Mouse (Mus musculus) midbrain, embryonic 14.5 days (tissue): ENCODE data around the gene Fastk. TPM values are rescaled to one million over a fixed set of nuclear protein-coding genes. Genes with fewer than 3 reads are reported as not detected.

Experiments
- ATAC-seq: fragments of 200-750 bp; cut with Nextera tagmentation; 2 replicates; pipeline ENCODE4 v1.8.0; 2017; ENCODE audit warnings: moderate number of reproducible peaks, moderate library complexity; ENCODE audit not compliant: low FRiP score, low TSS enrichment
- DNase-seq: peaks from one replicate; pipeline ENCODE4 v3.0.0-alpha.2; 2015
- H3K27ac ChIP-seq: fragments of 300-500 bp; sonication (generic); replicated peaks from 2 replicates; pipeline ENCODE4 v1.5.1; 2014; ENCODE audit warnings: mild to moderate bottlenecking, low read depth, low read length, moderate library complexity
- H3K27me3 ChIP-seq: fragments of 300-500 bp; sonication (generic); 2 replicates; pipeline ENCODE4 v1.6.1; 2014; ENCODE audit warnings: low read length, control low read depth, mixed read lengths; ENCODE audit not compliant: control insufficient read depth, insufficient read depth
- H3K36me3 ChIP-seq: fragments of 300-500 bp; sonication (generic); 2 replicates; pipeline ENCODE4 v1.6.1; 2014; ENCODE audit warnings: low read length, control low read depth; ENCODE audit not compliant: control insufficient read depth, insufficient read depth
- H3K4me1 ChIP-seq: fragments of 300-500 bp; sonication (generic); 2 replicates; pipeline ENCODE4 v1.6.1; 2014; ENCODE audit warnings: mild to moderate bottlenecking, antibody characterized with exemption, low read length, control low read depth; ENCODE audit not compliant: control insufficient read depth, insufficient read depth
- H3K4me2 ChIP-seq: fragments of 300-500 bp; sonication (generic); 2 replicates; pipeline ENCODE4 v1.6.1; 2014; ENCODE audit warnings: mild to moderate bottlenecking, low read length, moderate library complexity
- H3K4me3 ChIP-seq: fragments of 300-500 bp; sonication (generic); replicated peaks from 2 replicates; pipeline ENCODE4 v1.5.1; 2014; ENCODE audit warnings: low read depth, low read length
- H3K9ac ChIP-seq: fragments of 300-500 bp; sonication (generic); replicated peaks from 2 replicates; pipeline ENCODE4 v1.6.1; 2014; ENCODE audit warnings: mild to moderate bottlenecking, low read length, moderate library complexity
- H3K9me3 ChIP-seq: fragments of 300-500 bp; sonication (generic); 2 replicates; pipeline ENCODE4 v1.6.1; 2016; ENCODE audit warnings: low read length, control low read depth, mixed read lengths; ENCODE audit not compliant: control insufficient read depth
- WGBS: fragments of 180-500 bp; shearing (Covaris S2); extraction: QIAGEN DNeasy Blood & Tissue Kit; methylation state at CpG from one replicate; pipeline ENCODE4 v1.1.7; 2014; 5-methylcytosine and 5-hydroxymethylcytosine counted together
- polyA plus RNA-seq: library from polyadenylated mRNA; unstranded; fragments of >200 nt; fragmentation: Nextera tagmentation; extraction: Ambion mirVana; gene quantifications from 2 replicates; pipeline ENCODE4 v1.2.1, GENCODE M21; 2014

The Fastk gene
- polyA plus RNA-seq, 1 experiment from 2014 or later = 91.8 TPM

DNA sequence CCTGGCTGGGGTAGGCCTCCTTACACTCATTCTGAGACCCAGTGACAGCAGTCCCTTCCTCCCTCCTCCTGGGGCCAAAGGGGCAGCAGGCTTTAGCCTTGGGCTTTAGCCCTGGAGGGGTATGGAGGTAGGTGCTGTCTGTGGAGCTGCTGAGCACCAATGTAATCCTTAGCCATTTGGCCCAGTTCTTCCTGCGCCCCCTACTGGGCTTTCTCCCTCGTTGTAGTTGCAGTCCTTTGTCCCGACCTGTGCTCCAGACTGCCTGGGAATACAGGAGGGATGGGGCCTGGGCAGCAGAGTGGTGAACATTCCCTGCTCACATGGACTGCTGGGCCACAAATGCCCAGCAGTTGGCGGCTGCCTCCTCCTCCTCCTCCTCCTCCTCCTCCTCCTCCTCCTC, 36.6 kb upstream of the Fastk start:
- DNase-seq = peak; percentile 90
- peaks cover 26% of the 10 kb centered on the region for H3K4me1 ChIP-seq
- no peaks in the 10 kb centered on the region for H3K9me3 ChIP-seq
- H3K27me3 ChIP-seq = no peaks in the 10 kb centered on the region
- peak overlapping the region; percentile 34 for H3K9ac ChIP-seq
- no peak overlapping the region for H3K4me2 ChIP-seq
- H3K27ac ChIP-seq = peak overlapping the region; percentile 55
- H3K4me3 ChIP-seq = no peak overlapping the region
- ATAC-seq = peak; percentile 36; the same call in 1 of the 2 replicates
- WGBS = 2% methylated on average over 4 of the region's 4 CpGs
- peaks cover 77% of the 10 kb centered on the region for H3K36me3 ChIP-seq

DNA sequence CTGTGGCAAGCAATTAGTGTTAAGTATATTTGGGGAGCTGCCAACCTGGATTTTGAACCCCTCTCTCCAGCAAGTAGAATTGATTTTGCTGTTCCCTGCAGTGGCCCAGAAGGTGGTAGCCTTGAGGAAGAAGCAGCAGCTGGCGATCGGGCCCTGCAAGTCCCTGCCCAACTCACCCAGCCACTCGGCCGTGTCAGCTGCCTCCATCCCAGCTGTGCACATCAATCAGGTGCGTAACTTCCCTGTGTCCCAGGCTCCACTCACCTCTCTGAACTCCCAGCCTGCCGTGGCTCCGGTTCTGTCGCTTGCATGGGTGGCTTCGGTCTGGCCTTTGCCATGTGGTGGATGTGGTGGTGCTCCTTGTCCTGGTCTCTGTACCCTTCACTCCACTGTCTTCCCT, 32.8 kb upstream of the Fastk start:
- 88% methylated on average over 9 of the region's 9 CpGs for WGBS
- ATAC-seq (no peak), DNase-seq (no peak)
- no peak overlapping the region for H3K9ac ChIP-seq
- H3K27me3 ChIP-seq = peaks cover 19% of the 10 kb centered on the region; the same call in 1 of the 2 replicates
- no peak overlapping the region for H3K4me3 ChIP-seq
- H3K4me2 ChIP-seq = no peak overlapping the region
- peaks cover 28% of the 10 kb centered on the region for H3K4me1 ChIP-seq
- no peaks in the 10 kb centered on the region for H3K9me3 ChIP-seq
- no peak overlapping the region for H3K27ac ChIP-seq
- H3K36me3 ChIP-seq = peaks cover 64% of the 10 kb centered on the region

DNA sequence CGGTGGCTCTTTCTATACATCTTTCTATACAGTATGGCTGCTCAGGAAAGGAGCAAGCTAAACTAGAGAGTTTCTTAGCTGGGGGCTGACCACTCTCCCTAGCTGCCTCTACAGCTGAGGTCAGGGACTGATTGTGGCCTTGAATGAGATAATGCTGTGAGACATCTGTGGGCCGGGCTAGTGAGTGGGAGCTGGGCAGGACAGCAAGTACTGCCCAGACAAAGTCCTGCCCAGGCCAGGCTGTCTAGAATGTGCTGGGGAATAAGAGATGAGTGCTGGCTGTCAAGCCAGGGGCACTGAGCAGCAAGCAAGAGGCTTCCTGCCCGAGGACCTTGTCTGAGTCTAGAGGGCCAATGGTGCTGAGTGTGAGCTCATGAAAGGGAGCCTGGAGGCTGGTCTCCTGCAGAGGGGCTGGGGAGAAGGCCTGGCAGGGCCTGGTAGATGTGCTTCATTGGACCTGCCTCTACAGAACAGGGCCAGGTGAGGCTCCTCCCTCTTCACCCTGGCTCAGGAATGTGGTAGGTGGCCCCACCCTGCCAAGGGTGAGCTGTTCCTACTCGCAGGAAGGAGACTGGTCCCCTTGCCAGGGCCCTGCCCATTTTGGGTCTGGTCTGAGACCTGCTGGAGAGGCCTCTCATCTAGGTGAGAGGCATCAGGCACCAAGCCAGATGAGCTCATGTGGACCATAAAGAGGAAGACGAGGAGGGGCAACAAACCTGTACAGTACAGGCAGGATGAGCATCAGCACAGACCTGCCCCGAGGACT, 30.6 kb upstream of the Fastk start:
- Histone ChIP-seq H3K27ac (no peak overlapping the region), H3K9me3 (no peaks in the 10 kb centered on the region), H3K9ac (no peak overlapping the region), H3K4me2 (peak overlapping the region; percentile 61; the same call in 1 of the 2 replicates), H3K4me1 (peaks cover 15% of the 10 kb centered on the region), H3K27me3 (peaks cover 19% of the 10 kb centered on the region; the same call in 1 of the 2 replicates), H3K4me3 (no peak overlapping the region; the same call in 1 of the 2 replicates), H3K36me3 (peaks cover 46% of the 10 kb centered on the region)
- DNase-seq (no peak), ATAC-seq (no peak)
- 82% methylated on average over 6 of the region's 6 CpGs for WGBS

DNA sequence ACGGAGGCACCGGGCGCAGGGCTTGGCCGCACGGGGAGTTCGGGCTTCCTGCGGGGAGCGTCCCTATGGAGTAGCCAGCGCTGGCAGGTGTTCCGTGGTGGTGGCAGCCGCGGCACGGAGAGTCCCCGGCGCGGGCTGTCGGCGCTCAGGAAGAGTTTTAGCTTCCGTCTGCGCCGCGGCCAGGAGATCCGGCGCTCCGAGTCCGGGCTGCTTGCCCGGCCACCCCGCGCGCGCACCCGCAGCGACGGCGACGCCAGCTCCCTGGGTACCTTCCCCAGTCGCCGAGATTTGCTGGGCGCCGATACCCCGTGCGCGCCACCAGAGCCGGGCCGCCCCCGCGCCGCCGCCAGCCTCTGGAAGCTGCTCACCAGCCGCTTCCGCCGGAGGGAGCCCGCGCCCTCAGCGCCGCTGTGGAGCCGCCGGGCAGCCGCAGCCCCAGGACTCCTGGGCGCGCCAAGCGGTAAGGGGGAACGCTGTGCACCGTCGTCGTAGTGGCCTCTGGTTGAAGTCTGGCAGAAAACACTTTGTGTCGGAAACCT, 29.7 kb upstream of the Fastk start:
- Histone ChIP-seq H3K27me3 (peaks cover 19% of the 10 kb centered on the region; the same call in 1 of the 2 replicates), H3K9me3 (no peaks in the 10 kb centered on the region), H3K4me2 (peak overlapping the region; percentile 61), H3K36me3 (peaks cover 37% of the 10 kb centered on the region), H3K9ac (peak overlapping the region; percentile 43), H3K4me1 (peaks cover 15% of the 10 kb centered on the region), H3K4me3 (peak overlapping the region; percentile 28), H3K27ac (no peak overlapping the region)
- DNase-seq (peak; percentile 63), ATAC-seq (no peak; the same call in 1 of the 2 replicates)
- 2% methylated on average over 66 of the region's 67 CpGs for WGBS

DNA sequence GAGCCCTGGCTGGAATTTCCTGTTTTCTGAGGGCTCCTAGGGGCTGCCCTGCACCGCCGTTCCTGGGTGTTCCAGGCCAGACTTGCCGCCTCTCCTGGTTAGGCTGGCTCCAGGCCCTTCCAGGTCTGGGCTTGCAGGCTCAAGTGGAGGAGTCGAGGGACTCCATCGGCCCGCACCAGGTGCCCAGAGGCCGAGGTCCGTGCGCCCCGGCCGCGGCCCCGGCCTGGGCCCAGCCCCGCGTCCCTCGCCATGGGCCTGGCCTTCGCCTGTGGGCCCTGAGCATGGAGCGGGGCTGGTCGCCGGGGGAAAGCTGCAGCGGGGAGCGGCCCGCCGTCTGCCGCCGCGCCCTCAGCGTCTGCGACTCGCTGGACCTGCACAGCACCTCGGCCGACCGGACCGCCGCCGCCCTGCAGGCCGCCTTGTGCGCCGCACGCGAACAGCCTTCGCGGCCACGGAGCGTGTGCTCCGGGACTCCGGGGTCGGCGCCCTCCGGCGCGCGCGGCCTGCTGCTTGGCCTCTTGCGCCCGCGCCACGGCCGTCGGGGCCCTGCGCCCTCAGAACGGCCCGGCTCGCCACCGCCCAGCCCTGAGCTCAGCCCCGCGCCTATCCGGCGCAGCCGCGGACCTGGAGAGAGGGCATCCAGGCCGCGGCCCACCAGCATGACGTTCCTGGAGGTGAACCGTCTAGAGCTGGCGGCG, 29.1 kb upstream of the Fastk start:
- WGBS = 4% methylated on average over 74 of the region's 77 CpGs
- H3K9ac ChIP-seq = peak overlapping the region; percentile 43
- H3K9me3 ChIP-seq = no peaks in the 10 kb centered on the region
- ATAC-seq (no peak; the same call in 1 of the 2 replicates), DNase-seq (no peak)
- peaks cover 31% of the 10 kb centered on the region for H3K36me3 ChIP-seq
- H3K4me1 ChIP-seq = peaks cover 15% of the 10 kb centered on the region
- no peak overlapping the region for H3K27ac ChIP-seq
- peaks cover 19% of the 10 kb centered on the region; the same call in 1 of the 2 replicates for H3K27me3 ChIP-seq
- H3K4me2 ChIP-seq = peak overlapping the region; percentile 61
- peak overlapping the region; percentile 28 for H3K4me3 ChIP-seq

DNA sequence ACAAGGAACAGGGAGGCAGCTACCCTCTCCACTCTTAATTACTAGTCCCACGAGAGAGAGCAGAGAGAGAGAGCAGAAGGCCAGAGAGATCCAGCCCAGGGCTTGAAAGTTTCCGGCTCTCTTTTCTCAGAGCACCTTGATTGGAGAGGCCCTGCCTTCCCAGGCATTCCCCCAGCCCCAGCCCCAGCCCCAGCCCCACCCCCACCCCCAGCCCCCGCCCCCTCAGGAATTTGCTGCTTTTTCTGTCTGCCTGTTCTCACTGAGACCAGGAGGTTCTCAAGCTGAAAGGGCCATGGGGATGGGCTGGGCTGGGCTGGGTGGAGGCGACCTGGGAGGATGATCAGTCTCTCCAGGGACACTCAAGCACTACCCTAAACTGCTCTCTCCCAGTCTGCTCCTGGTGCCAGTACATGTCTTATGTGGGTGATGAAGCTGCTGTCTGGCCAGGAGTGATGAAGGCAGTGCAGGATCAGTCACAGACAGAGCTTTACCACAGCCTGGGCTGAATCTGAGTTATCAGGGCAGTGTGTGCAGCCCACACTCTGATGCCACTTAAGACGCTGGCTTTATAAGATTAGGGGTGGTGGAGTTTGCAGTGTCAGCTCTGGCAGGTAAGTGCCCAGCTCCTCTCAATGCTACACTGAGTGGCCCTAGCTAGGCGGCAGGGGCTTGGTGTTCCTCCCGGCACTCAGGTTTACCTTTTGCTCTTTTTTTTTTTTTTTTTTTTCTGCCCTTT, 28.0 kb upstream of the Fastk start:
- Histone ChIP-seq H3K27ac (no peak overlapping the region), H3K4me2 (no peak overlapping the region), H3K4me1 (peaks cover 15% of the 10 kb centered on the region), H3K9me3 (no peaks in the 10 kb centered on the region), H3K4me3 (no peak overlapping the region), H3K36me3 (peaks cover 20% of the 10 kb centered on the region), H3K9ac (no peak overlapping the region), H3K27me3 (peaks cover 19% of the 10 kb centered on the region; the same call in 1 of the 2 replicates)
- WGBS = 27% methylated on average over 7 of the region's 7 CpGs
- no peak for DNase-seq
- ATAC-seq = no peak

DNA sequence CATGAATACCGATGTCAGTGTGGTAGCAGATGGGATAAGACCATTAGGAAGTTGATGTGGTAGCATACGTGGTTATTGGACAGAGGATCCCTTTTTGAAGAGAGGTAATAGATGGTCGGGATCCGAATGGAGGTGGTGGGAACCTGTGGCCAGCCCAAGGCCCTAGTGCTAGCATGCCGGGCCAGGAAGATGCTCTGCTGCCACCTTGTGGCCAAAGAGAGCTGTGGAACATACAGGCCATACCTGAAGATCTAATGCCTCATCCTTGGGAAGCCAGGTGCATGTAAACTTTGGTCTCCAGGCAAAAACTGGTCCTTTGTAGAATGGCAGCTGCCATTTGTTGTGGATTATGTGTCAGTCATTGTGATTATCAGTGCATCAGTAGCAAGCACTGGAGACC, 25.5 kb upstream of the Fastk start:
- Histone ChIP-seq H3K27me3 (peaks cover 19% of the 10 kb centered on the region; the same call in 1 of the 2 replicates), H3K27ac (no peak overlapping the region), H3K4me2 (no peak overlapping the region), H3K36me3 (no peaks in the 10 kb centered on the region), H3K4me1 (peaks cover 23% of the 10 kb centered on the region), H3K4me3 (no peak overlapping the region), H3K9ac (no peak overlapping the region), H3K9me3 (no peaks in the 10 kb centered on the region)
- ATAC-seq = peak; percentile 59; the same call in 1 of the 2 replicates
- WGBS = 9% methylated on average over 5 of the region's 5 CpGs
- DNase-seq = peak; percentile 93

DNA sequence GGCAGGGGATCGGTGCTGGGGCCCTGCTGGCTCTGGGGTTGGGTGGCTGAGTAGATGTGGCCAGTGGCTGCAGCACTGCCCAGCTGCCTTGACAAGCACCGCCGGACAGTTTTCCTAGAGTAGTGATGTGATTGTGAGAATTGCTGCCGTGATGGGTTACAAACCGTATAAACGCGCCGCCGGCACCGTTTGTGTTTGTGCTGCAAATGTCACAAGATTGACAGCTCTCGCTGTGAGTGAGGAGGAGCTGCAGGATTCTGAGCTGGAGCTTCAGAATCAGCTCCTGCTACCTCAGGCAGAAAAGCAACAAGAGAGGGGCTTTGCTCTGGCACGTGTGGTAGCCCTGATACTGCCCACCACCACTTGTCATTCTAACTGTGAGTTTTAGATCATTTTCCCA, 21.7 kb upstream of the Fastk start:
- H3K9me3 ChIP-seq = no peaks in the 10 kb centered on the region
- peak overlapping the region; percentile 55; the same call in 1 of the 2 replicates for H3K27ac ChIP-seq
- no peak overlapping the region for H3K4me2 ChIP-seq
- WGBS = 15% methylated on average over 12 of the region's 12 CpGs
- no peak overlapping the region for H3K4me3 ChIP-seq
- H3K9ac ChIP-seq = peak overlapping the region; percentile 36; the same call in 1 of the 2 replicates
- H3K36me3 ChIP-seq = no peaks in the 10 kb centered on the region
- ATAC-seq (no peak), DNase-seq (peak; percentile 65)
- 0 out of 2 replicates have a peak, but pooled peaks cover 8% of the 10 kb centered on the region for H3K4me1 ChIP-seq
- H3K27me3 ChIP-seq = no peaks in the 10 kb centered on the region
